Mouse (Mus musculus) intestine, postnatal 0 days (tissue): Measurements from ENCODE around the gene Ndufs3. TPM values are rescaled to one million over a fixed set of nuclear protein-coding genes. Genes with fewer than 3 reads are reported as not detected.

Experiments
- ATAC-seq: fragments of 200-750 bp; cut with Nextera tagmentation; 2 replicates; pipeline ENCODE4 v1.8.0; 2017; ENCODE audit warnings: mild to moderate bottlenecking, moderate TSS enrichment, moderate library complexity
- H3K27ac ChIP-seq: fragments of 300-500 bp; sonication (generic); 2 replicates; pipeline ENCODE4 v1.5.1; 2014; ENCODE audit warnings: mild to moderate bottlenecking, low read depth, low read length, moderate library complexity
- H3K27me3 ChIP-seq: fragments of 300-500 bp; sonication (generic); replicated peaks from 2 replicates; pipeline ENCODE4 v1.6.1; 2014; ENCODE audit warnings: low read length, mixed read lengths; ENCODE audit not compliant: control insufficient read depth, insufficient read depth
- H3K36me3 ChIP-seq: fragments of 300-500 bp; sonication (generic); 2 replicates; pipeline ENCODE4 v1.6.1; 2014; ENCODE audit warnings: mild to moderate bottlenecking, moderate library complexity; ENCODE audit not compliant: control insufficient read depth, insufficient read depth
- H3K4me1 ChIP-seq: fragments of 300-500 bp; sonication (generic); replicated peaks from 2 replicates; pipeline ENCODE4 v1.6.1; 2014; ENCODE audit warnings: antibody characterized with exemption, low read length, mixed read lengths; ENCODE audit not compliant: control insufficient read depth, insufficient read depth
- H3K4me2 ChIP-seq: fragments of 300-500 bp; sonication (generic); replicated peaks from 2 replicates; pipeline ENCODE4 v1.6.1; 2014; ENCODE audit warnings: low read depth, mild to moderate bottlenecking, moderate library complexity
- H3K4me3 ChIP-seq: fragments of 300-500 bp; sonication (generic); 2 replicates; pipeline ENCODE4 v1.5.1; 2014; ENCODE audit warnings: low read depth, low read length
- H3K9ac ChIP-seq: fragments of 300-500 bp; sonication (generic); 2 replicates; pipeline ENCODE4 v1.6.1; 2014; ENCODE audit warnings: mild to moderate bottlenecking, low read depth, low read length
- H3K9me3 ChIP-seq: fragments of 300-500 bp; sonication (generic); 2 replicates; pipeline ENCODE4 v1.6.1; 2016; ENCODE audit warnings: mixed run types; ENCODE audit not compliant: control insufficient read depth
- CTCF ChIP-seq: sonication (generic); IDR thresholded peaks from 2 replicates; pipeline ENCODE4 v1.5.1; 2016; ENCODE audit warnings: low read depth, mild to moderate bottlenecking, control low read depth, antibody characterized with exemption, moderate library complexity
- WGBS: fragments of 180-500 bp; shearing (Covaris S2); extraction: QIAGEN DNeasy Blood & Tissue Kit; methylation state at CpG from one replicate; pipeline ENCODE4 v1.1.7; 2014; 5-methylcytosine and 5-hydroxymethylcytosine counted together
- polyA plus RNA-seq: library from polyadenylated mRNA; unstranded; fragments of >200 nt; fragmentation: Nextera tagmentation; extraction: Ambion mirVana; gene quantifications from 2 replicates; pipeline ENCODE4 v1.2.1, GENCODE M21; 2015

Gene Ndufs3
- polyA plus RNA-seq, 1 experiment from 2014 or later, result 280 TPM

GRCm38 (mm10) chr2:90848331-90848730 is 56.3 kb downstream of the Ndufs3 start:
- TF ChIP-seq CTCF, result no peak
- Histone ChIP-seq H3K4me2 (peak overlapping the region; percentile 76), H3K9me3 (no peaks in the 10 kb centered on the region), H3K9ac (no peak overlapping the region), H3K27ac (no peak overlapping the region), H3K36me3 (peaks cover 29% of the 10 kb centered on the region), H3K27me3 (no peaks in the 10 kb centered on the region), H3K4me1 (peaks cover 9% of the 10 kb centered on the region; the same call in 1 of the 2 replicates), H3K4me3 (peak overlapping the region; percentile 82)
- WGBS, result 56% methylated on average over 5 of the region's 5 CpGs
- no peak for ATAC-seq

GRCm38 (mm10) chr2:90847681-90848050 is 57.0 kb downstream of the Ndufs3 start:
- peak overlapping the region; percentile 82 for H3K4me3 ChIP-seq
- H3K27ac ChIP-seq, result peak overlapping the region; percentile 90
- no peak for ATAC-seq
- peaks cover 9% of the 10 kb centered on the region; the same call in 1 of the 2 replicates for H3K4me1 ChIP-seq
- no peaks in the 10 kb centered on the region for H3K27me3 ChIP-seq
- WGBS, result under 1% methylated on average over 13 of the region's 13 CpGs
- H3K9me3 ChIP-seq, result no peaks in the 10 kb centered on the region
- H3K9ac ChIP-seq, result peak overlapping the region; percentile 84
- no peak for TF ChIP-seq CTCF
- peak overlapping the region; percentile 76 for H3K4me2 ChIP-seq
- peaks cover 22% of the 10 kb centered on the region for H3K36me3 ChIP-seq

- peak within 1 kb of the TSS; percentile 82 for H3K4me3 ChIP-seq
- peak within 1 kb of the TSS; percentile 76 for H3K4me2 ChIP-seq
- H3K27me3 ChIP-seq, result no peaks in the 10 kb centered on the region
- H3K9ac ChIP-seq, result peak within 1 kb of the TSS; percentile 84
- peaks cover 19% of the 10 kb centered on the region for H3K36me3 ChIP-seq
- no peak for TF ChIP-seq CTCF
- no peaks in the 10 kb centered on the region for H3K9me3 ChIP-seq
- H3K27ac ChIP-seq, result peak within 1 kb of the TSS; percentile 90
- H3K4me1 ChIP-seq, result peaks cover 9% of the 10 kb centered on the region; the same call in 1 of the 2 replicates
- ATAC-seq, result peak; percentile 92
- under 1% methylated on average over 64 of the region's 67 CpGs for WGBS
These were observed 57.5 kb downstream of the Ndufs3 start, which contains the start of gene Mtch2 for GRCm38 (mm10) chr2:90846955-90847680. Gene Mtch2, plus strand, starts transcription at chr2:90847155.

GRCm38 (mm10) chr2:90846597-90846954 is 58.1 kb downstream of the Ndufs3 start:
- peak overlapping the region; percentile 76 for H3K4me2 ChIP-seq
- peak; percentile 22; the same call in 1 of the 2 replicates for TF ChIP-seq CTCF
- WGBS, result 0% methylated on average over 8 of the region's 8 CpGs
- H3K27ac ChIP-seq, result peak overlapping the region; percentile 57
- no peaks in the 10 kb centered on the region for H3K9me3 ChIP-seq
- peaks cover 9% of the 10 kb centered on the region; the same call in 1 of the 2 replicates for H3K4me1 ChIP-seq
- peaks cover 13% of the 10 kb centered on the region for H3K36me3 ChIP-seq
- peak overlapping the region; percentile 84 for H3K9ac ChIP-seq
- peak; percentile 26 for ATAC-seq
- H3K27me3 ChIP-seq, result no peaks in the 10 kb centered on the region
- H3K4me3 ChIP-seq, result peak overlapping the region; percentile 82

- peak overlapping the region; percentile 57 for H3K27ac ChIP-seq
- ATAC-seq, result no peak
- H3K9ac ChIP-seq, result peak overlapping the region; percentile 84; the same call in 1 of the 2 replicates
- H3K27me3 ChIP-seq, result no peaks in the 10 kb centered on the region
- 32% methylated on average over 6 of the region's 6 CpGs for WGBS
- no peak for TF ChIP-seq CTCF
- peaks cover 9% of the 10 kb centered on the region; the same call in 1 of the 2 replicates for H3K4me1 ChIP-seq
- peak overlapping the region; percentile 82; the same call in 1 of the 2 replicates for H3K4me3 ChIP-seq
- peaks cover 9% of the 10 kb centered on the region for H3K36me3 ChIP-seq
- no peaks in the 10 kb centered on the region for H3K9me3 ChIP-seq
- peak overlapping the region; percentile 76 for H3K4me2 ChIP-seq
These were observed 58.5 kb downstream of the Ndufs3 start for GRCm38 (mm10) chr2:90846171-90846570.

- whole genome bisulfite sequencing, result 34% methylated on average over 5 of the region's 5 CpGs
- Histone ChIP-seq H3K27ac (no peak overlapping the region), H3K36me3 (0 out of 2 replicates have a peak, but pooled peaks cover under 1% of the 10 kb centered on the region), H3K9me3 (no peaks in the 10 kb centered on the region), H3K4me2 (no peak overlapping the region), H3K4me1 (peaks cover 9% of the 10 kb centered on the region; the same call in 1 of the 2 replicates), H3K4me3 (no peak overlapping the region), H3K9ac (no peak overlapping the region), H3K27me3 (no peaks in the 10 kb centered on the region)
- peak; percentile 37; the same call in 1 of the 2 replicates for ATAC-seq
- TF ChIP-seq CTCF, result no peak
These were observed 59.4 kb downstream of the Ndufs3 start for GRCm38 (mm10) chr2:90845234-90845633.

Other genes starting within 250 kb of the Ndufs3 start
- gene Nup160, start 227.6 kb downstream of the Ndufs3 start, polyA plus RNA-seq, result 8.9 and 9.7 TPM in 2 replicates
- gene Fnbp4, start 159.5 kb downstream of the Ndufs3 start, polyA plus RNA-seq, result 16.5 and 22.2 TPM in 2 replicates
- gene Agbl2, start 122.1 kb downstream of the Ndufs3 start, polyA plus RNA-seq, result 0.20 and 0.26 TPM in 2 replicates
- gene Mtch2, start 57.7 kb downstream of the Ndufs3 start, polyA plus RNA-seq, result 196 and 216 TPM in 2 replicates
- gene C1qtnf4, start 19.0 kb downstream of the Ndufs3 start, polyA plus RNA-seq, result 6.5 and 7.6 TPM in 2 replicates
- 12.0 and 13.1 TPM in 2 replicates for gene Kbtbd4, start 87 bp downstream of the Ndufs3 start, polyA plus RNA-seq
- gene Celf1, start 35.6 kb upstream of the Ndufs3 start, polyA plus RNA-seq, result 34.9 and 41.0 TPM in 2 replicates
- gene Rapsn, start 130.8 kb upstream of the Ndufs3 start, polyA plus RNA-seq, result 0.50 and 0.55 TPM in 2 replicates
- 155 and 163 TPM in 2 replicates for gene Psmc3, start 149.2 kb upstream of the Ndufs3 start, polyA plus RNA-seq
- gene Slc39a13, start 165.6 kb upstream of the Ndufs3 start, polyA plus RNA-seq, result 12.6 and 15.0 TPM in 2 replicates
- gene Spi1, start 177.6 kb upstream of the Ndufs3 start, polyA plus RNA-seq, result 5.1 and 7.3 TPM in 2 replicates
- gene Mybpc3, start 213.3 kb upstream of the Ndufs3 start, polyA plus RNA-seq, result not detected in 2 replicates